Mouse (Mus musculus): ENCODE results near the gene Fshr.
"Not testable (repeated sequence)": the region's sequence is repeated elsewhere in the genome, so short reads cannot be mapped to it uniquely, and the experiment has no call there.

Fshr gene

DNA sequence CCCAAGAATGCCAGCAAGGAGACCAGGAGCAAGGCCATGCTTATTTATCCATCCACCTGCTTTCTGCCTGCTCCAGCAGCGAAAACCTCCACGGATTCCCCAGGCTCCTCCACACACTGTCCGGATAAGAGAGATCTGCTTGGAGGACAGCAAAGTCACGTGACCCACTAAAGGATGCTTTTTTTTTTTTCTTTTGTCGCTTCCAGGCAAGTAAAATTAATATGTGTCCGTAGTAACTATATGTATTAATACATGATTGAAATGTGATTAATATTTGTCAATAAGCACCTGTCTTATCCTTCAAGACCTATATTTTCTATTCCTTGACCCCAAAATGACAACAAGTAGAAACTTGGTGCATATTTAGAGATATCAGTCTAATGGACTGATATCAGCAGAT is at the start of gene Fshr:
Gene Fshr, minus strand, starts transcription at position 101 of the 400 bp plus-strand sequence.
- in situ Hi-C loops (cut with MboI; ENCODE audit: low sequenced_read_pairs): no loop called here

DNA sequence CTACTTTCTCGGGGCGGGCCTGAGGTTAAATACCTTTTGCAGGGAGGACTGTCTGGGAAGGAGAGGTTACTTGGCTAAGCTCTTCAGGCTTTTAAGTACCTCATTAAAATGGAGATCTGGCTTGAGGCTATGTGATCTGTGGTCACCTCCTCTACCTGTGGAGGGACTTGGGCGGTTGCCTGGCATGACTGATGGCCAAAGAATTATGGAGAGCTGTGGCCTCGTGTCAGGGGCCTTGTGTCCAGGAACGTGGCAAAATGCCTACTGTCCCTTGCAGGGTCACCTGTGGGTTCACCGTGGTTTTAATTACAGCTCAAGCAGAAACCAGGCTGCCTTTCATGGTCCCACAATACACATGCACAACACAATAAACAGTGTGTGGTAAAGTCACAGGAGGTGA is 1.7 kb upstream of the Fshr start:
- in situ Hi-C loops (cut with MboI; ENCODE audit: low sequenced_read_pairs): no loop called here

DNA sequence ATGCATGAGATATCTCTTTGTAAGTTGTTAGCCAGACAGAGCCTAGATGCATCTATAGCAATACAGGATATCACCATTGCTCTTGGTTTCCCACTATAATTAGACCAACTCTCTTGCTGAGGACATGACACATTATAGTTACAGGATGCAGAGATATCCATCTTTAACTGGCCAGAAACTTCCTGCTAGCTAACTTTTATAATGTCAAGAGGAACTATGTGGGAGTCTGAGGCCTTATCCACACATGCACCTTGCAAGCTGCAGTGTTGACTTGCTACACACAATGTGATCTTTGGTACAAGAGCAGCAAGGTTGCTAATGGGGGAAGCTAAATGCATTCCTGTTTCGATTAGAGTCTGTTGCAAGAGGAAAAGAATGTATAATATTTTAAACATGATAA is 26.9 kb downstream of the Fshr start:
- in situ Hi-C loops (cut with MboI; ENCODE audit: low sequenced_read_pairs): no loop called here

DNA sequence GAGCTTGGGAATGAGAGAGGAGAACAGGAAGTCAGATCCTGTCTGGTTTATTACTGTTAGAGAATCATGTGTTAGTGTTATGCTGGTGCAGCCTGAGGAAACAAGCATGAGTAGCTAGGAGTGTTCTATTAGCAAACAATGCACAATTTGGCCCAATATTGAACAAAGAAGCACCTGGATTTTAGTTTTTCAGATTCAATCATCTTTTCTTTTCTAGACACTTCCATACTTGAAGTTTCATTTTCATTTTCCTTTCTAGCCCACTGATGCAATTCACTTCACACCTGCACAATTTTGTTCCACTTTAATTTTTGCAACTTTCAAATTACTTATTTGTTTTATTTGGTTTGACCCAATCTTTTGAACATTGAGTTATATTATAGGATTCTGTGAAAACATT is 35.7 kb downstream of the Fshr start:
- in situ Hi-C loops (cut with MboI; ENCODE audit: low sequenced_read_pairs): no loop called here

DNA sequence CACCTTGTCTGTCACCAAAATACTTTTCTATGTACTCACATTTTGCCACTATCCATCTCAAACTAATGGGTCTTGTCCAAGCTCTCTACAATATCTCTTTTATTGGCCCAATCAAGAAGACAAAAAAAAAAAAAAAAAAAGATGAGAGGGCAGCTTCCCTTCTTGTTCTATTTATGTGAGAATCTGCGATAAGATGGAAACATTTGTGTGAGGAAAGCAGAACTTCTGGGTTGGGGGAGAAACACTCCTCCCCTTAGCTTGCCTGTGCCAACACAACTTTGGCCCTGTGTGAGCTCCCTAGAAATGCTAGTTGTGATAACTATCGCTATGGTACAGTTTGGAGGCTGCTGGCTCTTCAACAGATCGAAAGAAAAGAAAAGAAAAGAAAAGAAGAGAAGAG is 38.0 kb downstream of the Fshr start:
- in situ Hi-C loops (cut with MboI; ENCODE audit: low sequenced_read_pairs): no loop called here

DNA sequence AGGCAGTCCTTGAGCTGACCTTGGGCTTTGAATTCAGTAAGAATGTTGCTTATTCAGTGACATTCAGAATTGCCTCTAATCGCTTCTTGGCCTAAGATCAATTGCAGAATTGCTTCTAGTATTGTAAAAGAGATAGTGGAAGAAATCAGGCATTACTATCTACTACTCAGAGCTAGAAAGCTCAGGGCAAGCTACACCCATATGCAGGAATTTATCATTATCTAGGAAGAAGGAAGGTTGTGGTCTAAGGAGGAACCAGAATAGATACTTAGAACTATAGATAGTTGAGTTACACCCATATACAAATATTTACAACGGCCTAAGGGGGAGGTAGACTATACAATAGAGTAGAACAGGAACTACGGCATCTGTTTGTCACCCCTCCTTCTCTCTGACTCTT is 41.1 kb downstream of the Fshr start:
- in situ Hi-C loops (cut with MboI; ENCODE audit: low sequenced_read_pairs): not testable (repeated sequence)

DNA sequence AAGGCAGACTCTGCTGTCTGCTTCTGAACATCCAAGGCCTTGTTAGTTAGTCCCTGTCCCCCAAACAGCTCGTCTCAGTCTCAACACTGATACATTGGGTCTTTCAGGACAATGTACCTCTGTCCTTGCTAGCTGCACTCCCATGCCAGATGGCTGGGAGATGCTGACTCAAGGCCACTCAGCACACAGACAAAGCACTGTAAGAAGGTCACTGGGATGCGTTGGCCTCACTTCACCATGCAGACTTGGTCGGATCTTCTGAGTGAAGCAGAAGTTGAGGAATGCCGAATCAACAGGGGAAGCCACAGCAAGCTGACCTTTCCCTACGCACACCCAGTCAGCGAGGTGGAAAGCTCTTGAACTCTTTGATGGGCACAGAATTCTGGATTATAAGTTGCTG is 55.7 kb downstream of the Fshr start:
- in situ Hi-C loops (cut with MboI; ENCODE audit: low sequenced_read_pairs): no loop called here

DNA sequence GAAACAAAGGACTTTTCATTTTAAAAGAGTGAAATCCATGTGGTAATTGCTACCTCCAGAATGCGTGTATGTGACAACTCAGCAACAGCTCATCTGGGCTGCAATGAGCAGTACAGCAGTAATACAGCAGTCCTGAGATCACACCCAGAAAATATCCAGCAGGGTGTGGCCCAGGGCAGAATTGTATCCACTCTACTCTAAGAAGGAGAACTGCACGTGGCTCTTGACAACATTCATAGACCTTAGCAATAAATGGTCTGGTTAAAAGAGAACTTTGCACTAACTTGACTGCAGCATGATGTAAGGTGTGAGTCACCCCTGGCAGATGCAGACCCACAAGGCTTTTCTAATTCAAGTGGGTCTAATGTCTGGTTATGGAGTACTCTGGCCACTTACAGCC is 80.5 kb downstream of the Fshr start:
- in situ Hi-C loops (cut with MboI; ENCODE audit: low sequenced_read_pairs): no loop called here

DNA sequence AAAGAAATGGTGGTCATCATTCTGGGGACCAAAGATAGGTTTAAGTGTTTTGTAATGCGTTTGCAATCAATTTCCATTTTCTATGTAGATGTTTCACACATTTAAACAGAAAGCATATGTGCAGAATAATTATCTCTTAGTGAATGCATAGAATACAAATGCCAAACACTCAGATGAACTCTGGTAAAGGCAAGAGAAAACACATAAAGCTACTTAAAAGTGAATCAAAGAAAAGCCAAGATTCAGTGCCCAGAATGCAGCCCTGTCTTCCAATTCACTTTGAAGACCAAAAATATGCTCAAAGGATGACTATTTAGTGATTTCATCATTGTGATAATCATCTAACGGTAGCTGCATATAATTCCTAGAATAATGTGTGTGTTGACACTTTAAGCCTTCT is 81.2 kb downstream of the Fshr start:
- in situ Hi-C loops (cut with MboI; ENCODE audit: low sequenced_read_pairs): no loop called here

DNA sequence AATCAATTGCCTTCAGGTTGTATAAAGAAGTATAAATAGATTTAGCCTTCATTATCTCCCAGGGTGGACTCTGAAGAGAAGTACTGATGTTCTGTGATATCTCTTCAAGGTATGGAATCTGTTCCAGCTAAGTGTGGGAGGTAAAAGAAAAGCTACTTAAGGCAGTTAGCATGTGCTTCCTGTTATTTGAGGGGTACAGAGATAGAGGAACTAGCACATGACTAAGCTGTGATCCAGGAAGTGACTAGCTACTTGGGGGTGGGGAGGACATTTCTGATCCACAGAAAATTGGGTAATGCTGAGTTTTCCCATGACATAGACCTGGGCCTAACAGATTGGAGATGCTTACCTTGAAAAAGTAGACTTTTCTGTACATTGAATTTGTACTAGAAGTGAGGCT is 86.5 kb downstream of the Fshr start:
- in situ Hi-C loops (cut with MboI; ENCODE audit: low sequenced_read_pairs): no loop called here

DNA sequence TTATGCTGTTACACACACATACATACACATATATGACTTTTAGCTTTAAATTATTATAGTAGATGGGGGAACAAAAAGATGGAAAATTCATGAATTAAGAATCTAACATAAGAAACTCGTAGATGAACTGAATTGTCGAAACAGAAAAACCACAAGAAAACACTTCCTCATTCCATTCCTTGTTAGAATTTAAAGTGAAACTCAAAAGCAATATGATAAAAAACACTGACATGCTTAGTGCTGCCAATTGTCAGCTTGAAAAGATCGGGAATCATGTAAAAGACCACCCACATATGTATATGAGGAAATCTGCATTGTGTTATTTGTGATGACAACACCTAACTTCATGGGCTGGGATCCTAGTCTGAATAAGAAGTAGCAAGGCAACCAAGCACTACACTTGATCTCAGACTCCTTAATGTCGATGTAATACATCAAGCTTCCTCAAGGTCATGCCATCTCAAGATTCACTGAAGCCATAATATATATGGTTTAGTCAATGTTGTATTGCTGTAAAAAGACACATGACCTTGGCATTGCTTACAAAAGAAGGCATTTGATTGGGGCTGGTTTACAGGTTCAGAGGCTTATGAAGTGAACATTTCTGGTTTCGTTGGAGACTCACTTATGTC is 99.6 kb downstream of the Fshr start:
- in situ Hi-C loops (cut with MboI; ENCODE audit: low sequenced_read_pairs): no loop called here

DNA sequence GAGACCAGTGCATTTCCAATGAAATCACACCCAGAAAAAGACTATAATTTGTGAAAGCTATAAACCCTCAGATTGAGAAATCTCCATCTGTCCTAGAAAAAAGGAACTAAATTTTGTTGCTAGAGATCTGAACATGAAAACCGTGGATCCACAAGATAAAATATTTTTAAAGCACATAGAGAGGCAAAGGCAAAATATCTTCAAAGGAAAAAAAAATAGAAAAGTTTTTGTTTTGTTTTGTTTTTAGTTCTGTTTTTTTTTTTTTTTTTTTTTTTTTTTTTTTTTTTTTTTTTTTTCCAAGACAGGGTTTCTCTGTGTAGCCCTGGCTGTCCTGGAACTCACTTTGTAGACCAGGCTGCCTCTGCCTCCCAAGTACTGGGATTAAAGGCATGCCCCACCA is 100.7 kb downstream of the Fshr start:
- in situ Hi-C loops (cut with MboI; ENCODE audit: low sequenced_read_pairs): not testable (repeated sequence)

DNA sequence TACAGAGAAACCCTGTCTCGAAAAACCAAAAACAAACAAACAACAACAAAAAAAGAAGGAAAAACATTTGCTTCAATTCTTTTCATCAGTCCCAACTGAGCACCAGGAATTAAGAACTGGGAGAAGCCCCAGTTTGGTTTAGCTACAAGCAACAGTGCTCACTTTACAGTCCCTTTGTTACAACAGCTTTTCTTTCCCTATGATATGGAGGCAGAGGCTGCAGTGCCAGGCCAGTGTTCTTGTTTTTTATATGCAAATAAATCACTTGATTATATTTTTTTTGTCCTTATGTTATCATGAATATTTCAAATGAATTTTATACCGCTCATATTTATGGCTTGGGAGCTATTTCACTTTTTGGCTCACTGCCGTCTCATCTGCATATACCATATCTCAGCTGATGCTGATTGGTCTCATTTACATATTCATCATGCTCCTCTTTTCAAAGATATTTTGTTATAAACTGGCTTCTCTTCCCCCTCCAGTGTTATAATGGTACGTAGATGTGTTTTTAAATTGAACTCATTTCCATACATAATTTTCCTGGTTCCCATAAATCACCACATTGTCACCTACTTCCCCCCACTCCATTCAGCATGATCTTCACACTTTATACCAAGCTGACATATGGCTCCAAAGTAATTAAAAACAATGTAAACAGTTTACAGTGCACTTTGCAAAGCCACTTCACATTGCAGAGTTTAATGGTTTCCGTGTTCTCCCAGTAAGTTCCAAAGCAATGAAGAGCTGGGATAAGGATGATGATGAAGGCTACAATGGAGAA is 110.6 kb downstream of the Fshr start:
- in situ Hi-C loops (cut with MboI; ENCODE audit: low sequenced_read_pairs): no loop called here

DNA sequence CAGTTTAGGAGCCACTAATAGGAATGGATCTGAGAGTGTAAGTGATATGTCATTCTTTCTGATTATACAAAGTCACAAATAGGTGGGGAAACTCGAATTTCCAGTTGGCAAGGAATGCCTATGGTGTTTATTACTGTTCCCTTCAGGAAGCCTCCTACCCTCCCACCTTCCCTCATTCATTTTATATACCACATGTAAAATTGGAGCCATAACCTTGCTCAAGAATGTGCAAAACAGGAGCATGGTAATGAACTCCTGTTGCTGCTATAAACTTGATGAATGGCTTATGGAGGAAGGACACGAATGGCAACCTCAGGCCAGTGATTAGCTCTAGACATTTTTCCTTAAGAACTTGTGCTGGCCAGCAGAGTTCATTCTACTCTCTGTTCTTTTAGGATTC is 117.6 kb downstream of the Fshr start:
- in situ Hi-C loops (cut with MboI; ENCODE audit: low sequenced_read_pairs): no loop called here

DNA sequence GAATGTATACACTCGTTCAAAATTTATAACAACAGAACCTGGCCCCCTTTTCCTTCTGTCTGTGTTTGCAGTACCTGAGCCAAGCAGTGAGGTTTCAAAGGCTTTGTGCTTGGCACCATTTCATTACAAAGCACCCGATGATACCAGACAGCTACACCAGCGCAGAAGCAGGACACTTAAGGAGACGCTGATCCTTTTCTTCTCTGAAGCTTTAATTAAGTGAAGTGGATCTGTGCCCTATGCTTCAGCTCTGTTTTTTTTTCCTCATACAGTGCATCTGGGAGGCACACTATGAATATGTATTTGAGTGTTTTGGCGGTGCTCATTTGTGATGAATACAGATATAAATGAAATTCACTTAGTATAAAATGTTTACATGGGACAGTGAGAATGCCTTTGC is 120.8 kb downstream of the Fshr start:
- in situ Hi-C loops (cut with MboI; ENCODE audit: low sequenced_read_pairs): no loop called here

DNA sequence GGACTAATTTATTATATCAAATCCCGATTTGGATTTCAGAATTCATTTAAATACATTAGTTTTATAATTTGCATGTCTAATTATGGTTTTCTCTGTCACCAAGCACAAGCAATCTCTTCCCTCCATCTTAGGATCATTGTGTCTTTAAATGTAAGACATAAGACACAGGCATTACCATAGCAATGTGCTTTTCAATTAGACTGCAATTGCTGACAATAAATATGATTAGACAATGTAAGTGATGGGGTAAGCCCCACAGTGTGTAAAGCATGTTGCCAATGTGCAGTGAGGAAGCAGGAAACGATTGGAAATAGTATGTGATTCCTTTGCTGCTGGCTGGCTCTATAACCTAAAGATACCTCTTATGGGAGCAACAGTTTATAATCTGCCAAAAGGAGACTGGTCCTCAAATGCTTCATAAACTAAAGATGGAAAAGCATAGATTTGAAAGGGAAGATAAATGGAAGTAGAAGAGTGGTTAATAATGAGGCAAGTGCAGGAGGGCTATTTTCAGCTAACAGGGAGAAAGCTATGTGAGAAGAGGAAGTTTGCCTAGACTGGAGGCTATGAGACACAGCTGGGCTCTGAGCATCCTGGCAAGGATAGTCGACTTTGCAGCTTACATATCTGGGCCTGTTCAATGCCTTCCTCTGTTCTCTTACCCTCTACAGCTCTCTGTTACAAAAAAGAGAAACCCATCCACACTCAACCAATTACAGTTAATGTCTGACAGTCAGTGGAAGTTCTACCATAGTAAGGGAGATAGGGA is 136.0 kb downstream of the Fshr start:
- in situ Hi-C loops (cut with MboI; ENCODE audit: low sequenced_read_pairs): no loop called here

DNA sequence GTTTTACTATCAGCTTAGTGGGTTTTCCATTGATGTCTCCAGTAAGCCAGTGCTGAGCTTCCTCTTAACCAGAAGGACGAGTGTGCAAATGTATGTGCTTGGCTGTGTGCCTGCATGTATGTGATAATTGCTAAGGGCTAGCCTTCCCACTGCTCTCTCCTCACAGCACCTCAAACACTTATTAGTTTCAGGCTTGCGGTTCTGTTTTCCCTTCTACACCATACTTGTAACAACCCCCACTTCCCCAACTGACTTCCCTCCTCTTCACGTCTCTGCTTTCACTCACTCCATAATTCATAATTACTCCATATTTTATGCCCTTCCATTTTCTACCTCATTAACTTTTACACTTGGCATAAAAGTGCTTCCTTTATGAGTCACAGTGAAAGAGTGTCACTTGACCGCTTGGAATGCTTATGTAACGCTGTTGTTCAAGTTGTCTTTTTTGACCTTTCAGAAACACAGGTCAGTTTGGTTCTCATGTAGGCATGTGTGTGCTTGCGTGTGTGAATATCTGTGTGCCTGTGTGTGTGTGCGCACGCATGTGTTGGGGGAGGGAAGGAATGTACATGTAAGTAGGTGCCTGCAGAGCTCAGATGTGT is 138.0 kb downstream of the Fshr start:
- in situ Hi-C loops (cut with MboI; ENCODE audit: low sequenced_read_pairs): no loop called here

DNA sequence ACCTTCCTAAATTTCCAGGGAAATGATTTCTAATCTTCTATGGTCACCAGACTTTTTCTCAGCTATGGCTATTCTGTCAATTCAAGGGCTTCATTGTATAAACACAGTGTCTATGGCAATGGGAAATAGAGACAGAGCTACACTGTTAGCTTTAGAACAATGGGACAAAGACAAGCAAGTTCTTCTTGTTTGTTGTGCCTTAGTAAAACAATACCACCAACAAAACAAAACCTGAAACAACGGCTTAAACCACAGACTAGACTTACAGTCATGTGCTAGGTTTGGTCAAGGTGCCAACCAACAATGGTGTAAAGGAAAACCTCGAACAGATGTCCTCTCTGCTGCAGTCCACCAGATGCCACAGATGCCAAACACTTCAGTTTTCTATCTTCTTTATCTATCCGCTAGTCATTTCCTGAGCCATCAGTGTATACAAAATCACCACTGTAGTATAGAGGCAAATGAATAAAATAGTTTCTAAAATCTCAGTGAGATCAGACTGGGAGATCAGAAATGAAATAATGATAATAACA is 149.4 kb downstream of the Fshr start:
- in situ Hi-C loops (cut with MboI; ENCODE audit: low sequenced_read_pairs): no loop called here

DNA sequence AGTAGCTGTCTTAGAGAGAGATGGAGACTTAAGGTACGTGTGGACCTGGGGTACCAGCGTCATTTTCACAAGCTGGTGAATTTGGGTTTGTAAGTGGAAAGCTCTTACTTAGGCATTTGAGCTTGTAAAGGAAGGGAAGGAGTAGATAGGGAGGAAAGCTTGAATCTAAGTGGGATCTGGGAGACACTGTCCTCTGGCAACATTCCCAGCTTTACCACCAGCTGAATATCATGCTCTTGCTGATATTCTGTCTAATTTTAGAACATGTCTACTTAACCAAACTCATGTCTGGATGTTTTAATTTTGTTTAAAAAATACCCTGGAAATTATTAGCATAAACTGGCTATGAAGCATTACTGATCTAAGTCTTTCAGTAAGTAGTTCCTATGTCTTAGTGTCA is 151.4 kb downstream of the Fshr start:
- in situ Hi-C loops (cut with MboI; ENCODE audit: low sequenced_read_pairs): no loop called here

DNA sequence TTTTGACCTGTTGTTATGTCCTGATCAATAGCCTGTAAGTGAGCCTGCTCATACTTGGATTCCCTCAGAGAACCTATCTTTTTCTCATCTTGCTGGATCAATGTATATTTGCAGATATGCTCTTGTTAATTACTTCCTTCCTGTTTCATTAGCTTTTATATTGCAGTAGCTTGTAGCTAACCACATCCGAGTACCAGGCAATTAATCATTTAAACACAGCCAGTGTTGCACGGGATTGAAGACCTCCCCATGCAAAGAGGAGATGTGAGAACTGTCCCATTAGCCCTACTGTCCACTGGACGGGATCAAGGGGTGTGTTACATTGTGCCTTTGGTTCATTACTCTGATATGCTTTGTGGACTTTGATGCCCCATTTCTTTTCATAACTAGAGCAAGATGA is 154.5 kb downstream of the Fshr start:
- in situ Hi-C loops (cut with MboI; ENCODE audit: low sequenced_read_pairs): no loop called here

DNA sequence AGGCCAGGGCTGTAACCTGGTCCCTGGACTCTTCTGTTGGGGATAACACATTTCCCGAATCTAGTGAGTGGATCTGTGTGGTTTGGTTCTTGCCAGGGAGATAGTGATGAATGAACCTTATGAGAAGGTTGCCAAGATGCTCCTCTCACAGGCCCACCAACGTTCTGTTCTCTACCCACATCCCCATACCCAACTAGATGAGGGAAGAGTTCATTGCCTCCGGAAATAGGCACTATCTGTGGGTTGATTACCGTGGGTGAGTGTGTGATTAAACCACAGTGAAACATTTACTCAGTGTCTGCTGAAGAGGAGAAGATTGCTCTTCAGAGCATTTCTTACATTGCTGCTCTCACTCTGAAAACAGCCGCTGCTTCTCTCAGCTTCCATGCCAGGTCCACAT is 163.8 kb downstream of the Fshr start:
- in situ Hi-C loops (cut with MboI; ENCODE audit: low sequenced_read_pairs): no loop called here
